Mouse (Mus musculus) lung, postnatal 14 days (tissue): ENCODE measurements around the gene Limd1.

ENCODE experiments used
- DNase-seq: peaks from one replicate; pipeline ENCODE4 v3.0.0; 2021

The Limd1 gene

GRCm38 (mm10) chr9:123484830-123485229 lies 6.3 kb downstream of the Limd1 start:
- no peak for DNase-seq

DNA sequence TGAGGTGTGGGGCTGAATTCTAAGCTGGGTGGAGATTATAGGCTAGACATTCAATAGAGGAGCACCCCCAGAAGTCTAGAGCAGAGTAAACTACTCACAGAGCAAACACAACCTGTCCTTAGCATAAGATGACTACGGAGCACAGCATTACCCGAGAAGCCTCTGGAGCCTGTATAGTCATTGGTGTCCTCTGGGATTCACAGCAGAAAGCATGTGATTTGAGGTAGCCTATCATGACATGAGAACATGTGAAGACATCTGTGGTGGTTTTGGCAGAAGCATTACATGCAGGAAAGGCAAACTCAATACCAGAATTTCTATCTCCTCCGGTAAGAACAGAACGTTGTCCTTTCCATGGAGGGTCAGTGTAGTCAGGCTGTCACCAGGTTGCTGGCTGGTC lies 7.1 kb downstream of the Limd1 start:
- no peak for DNase-seq

DNA sequence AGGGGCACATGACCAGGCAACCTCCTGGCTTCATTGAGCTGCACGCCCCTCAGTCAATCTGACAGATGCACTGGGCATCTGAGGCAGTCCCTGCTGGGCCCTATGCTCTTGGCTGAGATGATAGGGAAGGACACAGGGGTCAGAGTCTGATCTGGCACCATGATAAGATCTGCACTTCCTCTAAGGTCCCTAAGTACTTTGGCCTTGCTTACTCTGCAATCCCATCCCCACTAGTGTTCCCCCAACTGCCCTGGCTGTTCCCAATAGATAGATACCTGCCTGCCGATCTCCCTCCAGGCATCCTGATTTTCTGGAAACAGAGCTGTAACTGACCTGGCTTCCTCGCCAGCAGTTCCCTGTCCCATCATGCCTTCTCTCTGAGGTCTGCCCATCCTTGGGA lies 8.1 kb downstream of the Limd1 start:
- DNase-seq = no peak

- no peak for DNase-seq
Observed at GRCm38 (mm10) chr9:123489073-123489472, 10.6 kb downstream of the Limd1 start.

- no peak for DNase-seq
Observed at GRCm38 (mm10) chr9:123489727-123490343, 11.3 kb downstream of the Limd1 start.

DNA sequence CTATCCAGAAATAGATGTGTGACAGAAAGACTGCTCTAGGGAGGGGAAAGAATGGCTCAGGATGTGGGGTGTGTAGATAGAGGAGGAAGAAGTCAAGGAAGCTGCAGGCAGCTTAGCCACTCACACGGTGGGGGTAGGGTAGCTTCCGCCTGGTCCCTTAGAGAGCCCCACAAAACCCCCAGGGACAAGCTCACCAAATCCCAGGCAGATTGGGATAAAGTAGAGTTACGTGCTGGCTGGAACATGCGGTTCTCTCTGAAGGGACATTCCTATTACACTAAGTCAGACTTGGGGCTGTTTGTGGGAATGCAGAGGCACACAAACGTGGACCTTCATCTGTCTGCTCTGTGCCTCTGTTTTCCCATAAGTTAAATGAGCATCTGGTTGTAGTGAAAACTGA lies 12.4 kb downstream of the Limd1 start:
- DNase-seq = peak; percentile 32

DNA sequence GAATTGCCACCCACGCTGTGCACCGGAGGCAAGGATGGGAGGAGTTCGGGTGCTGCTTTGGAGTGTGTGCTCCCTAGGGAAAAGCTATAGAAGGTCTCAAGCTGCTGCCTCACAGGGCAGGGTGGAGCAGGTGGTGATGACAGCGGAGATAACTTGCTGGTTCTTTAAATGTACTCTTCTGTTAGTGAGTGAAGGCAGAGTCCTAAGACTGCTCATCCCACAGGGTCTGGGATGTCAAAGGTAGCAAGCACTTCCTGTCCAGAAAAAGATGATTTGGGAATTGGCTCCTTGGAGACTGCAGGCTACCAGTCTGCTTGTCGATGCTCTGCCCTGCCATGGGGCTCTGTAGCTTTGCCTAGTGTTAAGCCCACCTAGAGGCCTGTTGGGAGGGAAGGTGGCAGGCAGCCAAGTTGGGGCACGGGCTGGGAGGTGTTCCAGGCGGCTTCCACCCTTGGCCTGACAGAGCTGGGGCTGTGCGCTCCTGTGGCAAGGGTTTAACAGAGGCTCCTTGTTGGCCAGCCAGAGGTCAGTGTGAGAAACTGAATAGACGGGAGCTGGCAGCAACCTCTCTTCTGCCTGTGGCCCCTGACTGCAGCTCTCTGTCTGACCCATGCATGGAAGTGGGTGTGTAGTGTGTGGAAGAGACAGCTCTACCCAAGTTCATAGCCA lies 13.5 kb downstream of the Limd1 start:
- DNase-seq = peak; percentile 36

DNA sequence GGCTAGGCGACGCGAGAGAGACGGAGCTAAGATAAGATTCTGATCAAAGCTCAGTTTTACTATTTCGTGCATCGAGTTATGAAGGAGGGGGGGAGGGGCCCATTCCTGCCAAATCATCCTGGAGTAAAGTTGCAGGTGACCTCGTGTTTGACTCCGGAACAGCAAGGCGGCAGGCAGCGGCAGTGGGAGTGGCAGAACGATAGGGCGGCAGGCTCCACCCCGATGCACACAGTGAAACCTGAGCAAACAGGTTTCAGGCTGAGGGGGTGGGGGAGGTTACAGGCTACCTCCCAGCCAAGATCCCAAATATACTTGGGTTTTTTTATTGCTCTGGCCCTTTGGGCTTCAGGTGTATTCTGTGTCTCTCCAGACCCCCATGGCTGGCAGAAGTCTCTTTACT lies 18.2 kb downstream of the Limd1 start:
- no peak for DNase-seq

DNA sequence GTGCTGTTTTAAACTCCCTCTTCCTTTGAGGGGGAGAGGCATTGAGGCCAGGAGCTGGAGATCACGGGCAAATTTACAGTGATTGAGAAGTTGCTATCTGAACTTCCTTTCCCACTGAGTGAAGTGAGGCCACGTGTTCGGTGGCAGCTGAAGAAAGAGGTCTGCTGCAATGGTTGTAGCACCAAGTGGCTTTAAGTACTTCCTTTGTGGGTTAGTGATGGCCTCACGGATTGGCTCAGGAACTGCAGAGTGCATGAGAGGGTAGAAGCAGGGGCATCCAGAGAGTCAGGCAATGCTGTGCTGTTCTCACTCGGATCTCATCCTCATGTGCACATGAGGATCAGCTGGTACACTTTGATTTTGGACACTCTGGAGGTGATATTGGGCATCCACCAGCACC lies 19.4 kb downstream of the Limd1 start:
- no peak for DNase-seq

DNA sequence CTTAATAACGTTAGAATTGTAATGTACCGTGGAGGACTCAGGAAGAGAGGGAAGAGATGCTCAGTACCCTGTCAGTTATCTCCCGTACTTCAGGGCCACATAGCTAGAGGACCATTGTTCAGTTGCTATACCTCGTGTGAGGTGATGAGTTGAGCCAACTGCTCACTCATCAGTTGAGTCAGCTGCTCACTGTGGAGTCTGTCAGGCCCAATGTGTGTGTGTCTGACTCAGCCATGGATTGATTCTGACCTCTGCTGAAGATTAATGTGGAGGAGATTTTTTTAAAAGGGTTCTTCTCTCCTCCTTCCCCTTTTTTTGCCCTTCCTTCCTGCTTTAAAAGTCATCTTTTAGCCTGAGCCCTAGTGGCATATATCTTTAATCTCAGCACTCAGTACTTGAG lies 22.0 kb downstream of the Limd1 start:
- DNase-seq = no peak

DNA sequence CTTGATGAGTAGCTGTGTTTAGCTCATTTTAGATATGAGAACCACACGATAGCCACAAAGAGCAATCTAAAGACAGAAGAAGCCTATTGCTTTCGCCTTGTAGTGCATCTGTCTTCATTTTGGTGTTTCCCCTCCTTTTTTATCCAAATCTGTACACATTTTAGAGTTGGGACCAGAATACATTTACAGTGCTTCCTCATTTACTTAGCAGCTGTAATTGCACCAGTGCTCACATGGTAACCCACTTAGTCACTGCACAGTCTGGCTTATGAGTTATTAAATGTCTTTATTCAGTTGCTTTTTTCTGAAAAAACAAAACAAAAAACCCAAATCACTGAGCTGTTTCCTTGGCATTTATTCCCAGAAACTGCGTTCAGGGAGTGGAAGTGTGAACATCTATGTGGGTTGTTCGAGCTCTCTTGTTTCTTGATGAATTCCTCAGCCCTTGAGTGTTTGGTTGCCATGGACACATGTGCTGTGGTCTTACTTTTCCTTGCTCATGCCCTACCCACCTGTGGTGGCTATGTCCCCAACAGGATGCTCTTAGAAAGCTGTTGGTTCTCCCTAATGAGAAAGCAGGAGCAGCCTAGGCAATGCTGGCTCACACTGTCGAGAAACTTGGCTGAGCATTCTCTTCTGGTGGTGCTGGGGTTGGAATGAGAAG lies 24.8 kb downstream of the Limd1 start:
- DNase-seq = no peak

DNA sequence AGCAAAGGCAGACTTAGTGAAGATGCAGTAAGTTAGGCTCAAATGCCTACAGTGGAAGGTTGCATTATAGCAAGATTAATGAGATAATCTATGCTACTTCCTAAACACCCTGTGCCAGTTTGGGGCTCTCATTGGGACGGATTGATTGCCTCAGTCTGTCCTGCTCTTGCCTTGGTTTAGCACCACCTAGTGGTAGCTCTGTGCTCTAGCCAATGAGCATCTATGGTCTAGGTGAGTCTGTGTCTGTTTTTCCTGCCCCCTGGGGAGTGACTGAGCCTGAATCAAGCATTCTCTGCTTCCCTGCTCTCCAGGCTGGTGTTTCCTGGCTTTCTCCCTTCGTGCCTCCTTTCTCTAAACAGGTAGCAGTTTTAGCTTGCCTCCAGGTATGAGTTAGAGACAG lies 25.8 kb downstream of the Limd1 start:
- DNase-seq = peak; percentile 70

DNA sequence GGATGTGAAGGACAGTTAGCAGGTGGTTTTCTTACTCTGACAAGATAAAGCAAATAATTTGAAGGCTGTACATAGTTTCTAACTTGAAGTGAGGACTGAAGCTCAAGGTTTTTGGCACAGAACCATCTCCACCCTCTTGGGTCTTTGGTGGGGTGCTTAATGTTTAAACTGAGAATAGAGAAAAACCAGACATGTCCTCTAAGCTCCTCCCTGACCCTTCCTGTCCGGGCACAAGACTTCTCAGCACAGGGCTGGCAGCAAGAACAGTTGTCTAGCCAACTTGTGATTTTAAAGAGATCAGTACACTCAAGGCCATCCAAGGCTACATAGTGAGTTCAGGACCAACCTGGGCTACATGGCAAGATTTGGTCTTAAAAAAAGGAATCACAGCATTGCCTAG lies 27.1 kb downstream of the Limd1 start:
- DNase-seq = no peak

- DNase-seq = no peak
Observed at GRCm38 (mm10) chr9:123506270-123507146, 28.0 kb downstream of the Limd1 start.

GRCm38 (mm10) chr9:123507380-123507779 lies 28.9 kb downstream of the Limd1 start:
- DNase-seq = no peak

DNA sequence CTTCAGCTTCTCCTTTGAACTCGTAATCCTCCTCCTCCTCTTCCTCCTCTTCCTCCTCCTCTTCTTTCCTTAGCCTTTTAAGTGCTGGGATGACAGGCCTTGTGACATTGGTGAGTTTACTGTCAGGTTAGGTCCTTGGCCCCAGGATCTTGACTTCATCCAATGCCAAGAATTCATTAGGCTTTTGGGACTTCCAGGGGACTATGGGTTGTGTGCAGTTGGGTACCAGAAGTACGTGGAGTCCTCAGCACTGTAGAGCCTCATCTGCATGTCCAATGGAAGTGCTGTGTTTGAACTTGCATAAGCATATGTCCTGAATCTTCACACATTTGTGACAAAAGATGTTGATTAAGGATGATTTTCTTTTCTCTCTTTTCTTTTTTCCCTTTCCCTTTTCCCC lies 30.5 kb downstream of the Limd1 start:
- DNase-seq = no peak

GRCm38 (mm10) chr9:123509638-123510604 lies 31.4 kb downstream of the Limd1 start:
- no peak for DNase-seq

GRCm38 (mm10) chr9:123510926-123511325 lies 32.4 kb downstream of the Limd1 start:
- no peak for DNase-seq

- DNase-seq = no peak
Observed at GRCm38 (mm10) chr9:123512482-123512881, 34.0 kb downstream of the Limd1 start.

DNA sequence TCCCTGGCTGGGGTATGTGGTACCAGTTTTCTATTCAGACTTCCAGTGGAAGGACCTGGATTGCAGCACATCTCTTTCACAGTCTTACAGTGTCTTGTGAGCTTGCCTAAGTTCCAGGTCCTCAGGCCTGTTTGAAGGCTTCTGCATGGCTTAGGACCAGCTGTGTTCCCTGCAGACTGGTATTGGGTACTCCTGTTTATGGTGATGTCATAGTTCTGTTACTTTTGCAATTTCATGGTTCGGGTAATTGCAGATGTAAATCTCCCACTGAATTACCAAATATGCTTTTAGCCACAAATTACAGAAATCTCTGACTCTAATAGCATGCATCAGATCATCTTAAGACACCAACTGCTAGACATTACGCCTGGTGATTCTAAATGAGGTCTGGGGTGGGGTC lies 36.6 kb downstream of the Limd1 start:
- no peak for DNase-seq

GRCm38 (mm10) chr9:123516641-123517385 lies 38.3 kb downstream of the Limd1 start:
- DNase-seq = no peak
